Mouse (Mus musculus) cortical plate, adult 2 months (tissue): ENCODE measurements at regions not wholly inside any gene's neighbourhood (a gene's known extent, or its start where the extent isn't known, plus 50 kb on each side); places are given as distances from the start of the nearest gene placed in this dataset.

Source experiments
- CTCF ChIP-seq: fragments of 200-500 bp; IDR thresholded peaks from 2 replicates; pipeline ENCODE4 v1.5.1; 2011; ENCODE audit warnings: mild to moderate bottlenecking, control low read depth, low read length; ENCODE audit not compliant: insufficient read depth; ENCODE audit errors: extremely low read depth
- POLR2A ChIP-seq: fragments of 200-500 bp; IDR thresholded peaks from 2 replicates; pipeline ENCODE4 v1.6.1; 2011; ENCODE audit warnings: mild to moderate bottlenecking, low read length, control low read depth; ENCODE audit not compliant: insufficient read depth; ENCODE audit errors: extremely low read depth

- TF ChIP-seq CTCF (no peak), POLR2A (no peak)
Measured at GRCm38 (mm10) chr11:63481676-63482310, 353.0 kb downstream of the Pmp22 start.
